Mouse (Mus musculus) mature B cell (primary cell): ENCODE data around the gene Rpp25l.

ENCODE experiments used
- in situ Hi-C: fragments of 300-500 bp; cut with MboI; formaldehyde crosslinking; loops from 2 replicates; pipeline ENCODE4 v1.14.3; 2019

Gene Rpp25l

DNA sequence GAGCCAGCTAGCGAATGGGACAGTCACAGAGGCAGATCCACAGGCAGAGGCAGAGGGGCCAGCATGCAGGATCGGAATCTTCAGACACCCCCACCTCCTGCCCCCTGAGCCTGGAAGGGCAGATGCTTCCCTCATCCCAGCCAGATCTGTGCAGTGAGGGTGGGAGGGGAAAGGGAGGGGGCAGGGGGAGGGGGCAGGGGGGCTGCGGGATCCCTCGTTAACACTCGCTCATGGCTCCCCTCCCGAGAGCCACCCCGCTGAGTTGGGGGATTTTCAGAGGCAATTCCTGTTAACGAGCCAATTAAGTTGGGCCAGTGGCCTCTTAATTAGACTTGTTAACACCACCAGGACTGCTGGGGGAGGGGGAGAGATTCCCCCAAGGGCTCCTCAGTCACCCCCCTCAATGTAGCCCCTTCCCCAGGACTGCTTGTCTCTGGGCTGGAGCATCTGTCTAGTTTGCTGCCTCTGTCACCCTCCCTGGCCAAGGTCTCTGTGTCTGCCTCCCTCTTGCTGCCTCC lies 41.3 kb downstream of the Rpp25l start:
- in situ Hi-C loops: no loop called here

GRCm38 (mm10) chr4:41671500-41671899 lies 41.8 kb downstream of the Rpp25l start:
- in situ Hi-C loops: no loop called here

DNA sequence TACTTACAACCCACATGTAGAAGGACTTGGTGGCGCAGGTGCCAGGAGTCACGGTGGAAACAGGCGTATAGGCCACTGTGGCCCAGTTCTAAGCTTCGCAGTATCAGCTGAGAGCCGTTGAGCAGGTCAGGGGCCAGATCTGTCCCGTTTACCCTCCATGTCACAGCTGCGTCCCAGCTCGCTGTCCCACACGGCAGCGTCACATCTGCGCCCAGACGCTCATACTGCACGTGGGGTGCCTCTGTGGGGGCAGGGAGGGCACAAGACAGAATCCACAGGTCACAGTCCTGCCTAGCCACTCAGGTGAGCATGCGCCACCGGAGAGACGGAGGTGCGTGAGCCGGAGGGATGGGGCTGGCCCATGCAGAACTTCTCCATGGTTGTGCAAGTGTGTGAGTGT lies 42.5 kb downstream of the Rpp25l start:
- in situ Hi-C loops: no loop called here

DNA sequence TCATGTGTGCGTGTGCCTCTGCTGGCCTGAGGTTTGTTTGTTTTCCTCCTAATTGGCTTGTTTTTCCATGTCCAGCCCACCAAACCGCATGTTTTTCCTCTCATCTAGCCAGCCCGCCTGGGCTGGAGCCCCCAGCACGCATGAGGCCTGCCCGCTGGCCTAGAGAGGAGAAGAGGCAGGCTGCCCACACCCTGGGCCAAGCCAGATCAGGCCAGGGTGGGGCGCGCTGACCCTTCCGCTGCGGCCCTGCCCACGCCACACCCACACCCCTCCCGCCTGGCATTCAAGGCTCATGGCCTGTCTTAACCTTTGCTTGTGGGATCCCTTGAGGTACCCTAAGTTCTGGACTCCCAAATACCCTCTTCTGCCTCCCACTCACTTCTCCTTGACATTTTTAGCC lies 46.7 kb downstream of the Rpp25l start:
- in situ Hi-C loops: no loop called here

- in situ Hi-C loops: no loop called here
Observed at GRCm38 (mm10) chr4:41665009-41665675, 48.2 kb downstream of the Rpp25l start.

GRCm38 (mm10) chr4:41664533-41664932 lies 48.8 kb downstream of the Rpp25l start:
- in situ Hi-C loops: no loop called here

- in situ Hi-C loops: no loop called here
Observed at GRCm38 (mm10) chr4:41663614-41664013, 49.7 kb downstream of the Rpp25l start.

GRCm38 (mm10) chr4:41662723-41663122 lies 50.6 kb downstream of the Rpp25l start:
- in situ Hi-C loops: no loop called here
